Mouse (Mus musculus) lung, postnatal 25 days (tissue): ENCODE measurements at regions not wholly inside any gene's neighbourhood (a gene's known extent, or its start where the extent isn't known, plus 50 kb on each side); places are given as distances from the start of the nearest gene placed in this dataset.

Source experiments
- DNase-seq: peaks from one replicate; pipeline ENCODE4 v3.0.0; 2022; ENCODE audit warnings: low spot score

DNA sequence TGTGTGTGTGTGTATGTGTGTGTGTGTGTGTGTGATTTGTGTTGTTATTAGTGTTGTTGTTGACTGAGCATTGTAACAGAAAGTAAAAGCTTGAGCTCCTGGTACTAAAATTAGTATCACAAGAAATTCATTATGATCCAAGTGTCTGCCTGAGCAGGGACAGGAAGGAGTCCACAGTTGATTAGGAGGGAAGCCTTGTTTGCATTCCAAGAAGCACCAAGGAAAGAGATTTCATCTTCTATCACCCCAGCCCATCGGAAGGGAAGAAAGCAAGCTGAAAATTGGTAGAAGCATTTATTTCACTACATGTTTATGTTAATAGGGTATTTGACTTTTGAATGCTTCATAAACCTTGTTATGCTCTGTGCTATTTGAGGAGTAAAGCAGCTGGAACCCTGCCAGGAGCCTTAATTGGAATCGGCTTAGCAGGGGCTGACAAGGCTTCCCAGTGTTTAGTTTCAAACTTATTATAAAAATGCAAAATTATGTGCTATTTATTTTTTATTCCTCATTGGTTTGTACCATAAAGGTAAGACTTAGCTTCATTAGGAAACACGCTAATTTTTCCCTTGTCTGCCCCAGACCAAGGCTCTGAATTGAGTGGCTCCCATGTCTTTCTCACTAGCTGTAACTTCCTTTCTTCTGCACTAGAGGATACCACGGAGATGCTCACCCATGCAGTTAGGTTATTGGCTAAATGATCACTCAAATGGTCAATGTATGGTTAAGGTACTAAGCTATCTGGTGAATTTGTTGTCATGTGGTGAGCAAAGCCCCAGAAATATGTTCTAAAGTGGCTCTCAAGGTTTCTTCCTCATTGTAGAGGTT lies 318.6 kb downstream of the Serpinb8 start:
- no peak for DNase-seq

DNA sequence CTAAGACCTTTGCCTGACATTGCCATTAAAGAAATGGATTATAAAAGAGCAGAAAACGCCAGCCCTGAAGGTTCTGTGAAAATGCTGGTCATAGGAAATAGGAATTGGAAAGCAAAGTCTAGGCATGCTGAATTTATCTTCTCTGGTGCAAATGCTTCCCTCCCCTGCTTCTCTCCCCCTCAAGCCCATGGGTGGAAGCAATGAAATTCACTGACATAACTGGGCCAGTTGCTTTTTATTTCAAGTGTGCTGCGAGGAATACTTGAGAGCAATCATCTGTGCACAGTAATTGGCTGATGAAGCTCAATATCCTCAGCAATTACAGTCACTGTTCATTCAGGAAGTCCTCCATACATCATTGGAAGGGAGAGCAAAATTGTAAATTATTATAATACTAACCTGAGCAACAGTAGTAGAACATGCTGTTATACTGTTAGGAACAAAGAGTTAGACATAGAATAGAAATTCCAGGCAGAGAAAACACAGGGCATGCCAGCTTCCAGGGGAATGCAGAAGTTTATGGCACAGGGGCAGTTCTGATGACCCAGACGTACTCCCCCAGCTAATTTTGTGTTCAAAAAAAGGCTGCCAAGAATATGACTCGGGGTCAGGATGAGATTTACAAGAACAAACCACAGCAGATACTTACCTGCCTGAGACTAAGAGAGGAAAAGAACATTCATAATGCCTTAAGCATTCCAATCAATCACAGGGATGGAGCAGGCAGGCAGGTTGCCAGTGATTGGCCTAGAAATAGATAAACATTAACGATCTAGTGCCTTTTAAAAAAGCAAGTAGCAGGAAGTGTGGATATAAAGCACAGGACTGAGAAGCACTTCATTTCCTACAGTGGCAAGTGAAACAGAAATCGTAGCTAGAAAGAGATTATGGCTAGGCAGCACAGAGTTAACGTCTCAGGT lies 325.1 kb downstream of the Serpinb8 start:
- no peak for DNase-seq

DNA sequence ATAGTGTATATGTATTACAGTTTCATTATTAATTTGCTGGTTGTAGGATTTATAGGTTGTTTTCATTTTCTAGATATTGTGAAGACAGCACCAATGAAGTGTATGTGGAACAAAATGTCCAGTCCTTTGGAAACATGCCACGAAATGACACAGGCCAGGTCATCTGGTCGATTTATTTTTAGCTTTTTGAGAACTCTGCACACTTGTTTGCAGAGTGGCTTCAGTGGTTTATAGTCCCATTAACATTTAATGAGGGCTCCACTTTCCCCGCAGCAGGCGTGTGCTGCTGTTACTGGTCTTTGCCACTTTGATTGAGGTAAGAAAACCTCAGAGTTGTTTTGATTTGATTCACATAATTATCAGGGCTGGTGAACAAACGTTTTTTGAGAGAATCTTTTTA lies 327.2 kb downstream of the Serpinb8 start:
- DNase-seq = no peak

DNA sequence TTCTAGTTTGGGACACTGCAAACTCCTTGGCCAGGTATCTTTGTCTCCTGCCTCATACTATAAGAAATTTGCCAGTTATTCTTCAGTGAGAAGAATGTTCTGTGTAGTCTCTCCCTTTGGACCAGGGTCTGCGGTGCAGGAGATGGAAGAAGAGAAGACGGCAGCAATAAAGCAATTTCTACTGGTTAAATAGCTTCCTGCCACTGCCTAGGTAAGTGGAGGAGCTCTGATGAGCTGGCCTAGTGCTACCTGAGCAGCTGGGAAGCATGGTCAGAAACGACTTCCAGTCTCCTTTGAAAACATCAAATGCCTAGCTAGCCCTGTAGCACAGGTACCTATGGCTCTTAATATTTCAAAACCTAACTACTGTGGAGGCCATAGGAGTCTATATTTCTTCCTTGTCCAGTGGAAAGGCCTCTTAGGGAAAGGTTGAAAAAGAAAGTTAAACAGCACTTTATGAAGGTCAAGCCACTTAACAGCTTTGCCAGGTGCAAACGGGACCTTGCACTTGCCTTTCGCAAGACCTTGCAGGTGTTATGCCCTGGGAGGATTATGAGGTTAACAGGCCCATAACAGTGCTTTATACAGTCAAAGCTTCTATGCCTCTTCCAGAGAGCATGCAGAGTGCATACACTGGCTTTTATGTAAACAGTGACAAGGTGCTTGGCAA lies 351.9 kb downstream of the Serpinb8 start:
- peak; percentile 63 for DNase-seq

DNA sequence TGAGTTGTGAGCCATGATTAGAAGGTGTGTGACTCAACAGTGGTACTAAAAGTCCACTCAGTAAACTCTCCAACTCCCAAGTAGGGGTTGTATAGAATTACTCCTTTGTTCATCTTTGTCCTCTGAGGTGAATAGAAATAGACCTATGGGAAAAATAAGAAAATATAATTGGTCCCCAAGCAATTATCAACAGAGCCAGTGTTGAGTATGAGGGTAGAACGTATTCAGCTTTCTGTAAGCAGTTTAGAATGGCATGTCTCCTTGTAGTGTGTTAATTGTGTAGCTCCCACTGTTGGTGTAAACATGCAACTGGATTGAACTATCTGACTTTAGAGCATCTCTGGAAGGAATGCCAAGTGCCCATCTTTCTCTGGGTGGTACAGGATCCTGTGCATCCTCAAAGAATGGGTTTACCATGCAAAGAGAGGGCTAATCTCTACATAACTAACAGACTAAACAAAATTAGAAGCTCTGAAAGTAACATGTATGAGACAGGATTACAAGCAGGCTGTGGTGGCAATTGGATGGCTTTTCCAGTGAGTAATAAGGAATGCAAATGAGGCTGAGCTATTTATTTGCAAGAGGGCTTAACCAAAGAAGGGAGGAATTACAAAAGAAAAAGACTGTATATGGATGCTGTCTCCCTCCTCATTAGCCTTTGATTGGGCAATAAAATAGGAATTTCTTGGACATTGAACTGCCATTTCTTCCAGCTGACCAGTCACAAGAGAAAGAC lies 356.6 kb downstream of the Serpinb8 start:
- DNase-seq = no peak

DNA sequence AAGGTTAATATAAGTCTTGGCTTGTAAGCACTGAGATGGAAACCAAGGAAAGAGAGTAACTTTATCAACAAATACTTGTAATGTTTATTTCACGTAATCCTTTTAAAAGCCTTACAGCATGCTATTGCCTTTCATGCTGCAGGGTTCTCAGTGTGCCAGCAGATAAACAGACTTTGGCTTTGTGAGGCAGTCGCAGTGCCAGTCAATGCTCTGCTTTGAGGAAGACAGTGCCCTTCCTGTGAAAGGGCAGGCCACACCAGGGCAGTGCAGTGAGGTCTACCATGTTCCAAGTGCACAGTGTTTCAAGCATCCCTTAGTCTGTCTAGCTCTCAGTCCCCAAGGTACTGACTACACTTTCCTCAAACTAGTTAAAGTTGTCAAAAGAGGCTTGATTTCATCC lies 360.6 kb downstream of the Serpinb8 start:
- DNase-seq = no peak

DNA sequence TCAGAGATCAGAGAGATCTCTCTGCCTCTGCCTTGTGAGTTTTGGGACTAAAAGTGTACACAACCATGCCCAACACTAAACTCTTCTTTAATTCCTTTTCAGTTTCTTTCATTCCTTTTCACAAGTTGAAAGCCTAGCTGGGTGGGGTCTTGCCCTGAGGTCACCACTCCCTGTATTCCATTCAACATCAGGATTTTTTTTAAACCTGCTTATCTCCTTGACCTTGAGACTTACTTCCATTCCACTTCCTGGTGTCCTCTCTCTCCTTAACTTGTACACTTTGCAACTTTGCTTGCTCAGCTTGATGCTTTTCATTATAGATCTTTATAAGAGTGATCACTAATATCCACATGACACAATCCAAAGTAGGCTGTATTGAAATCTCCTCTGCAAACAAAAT lies 371.2 kb downstream of the Serpinb8 start:
- no peak for DNase-seq

DNA sequence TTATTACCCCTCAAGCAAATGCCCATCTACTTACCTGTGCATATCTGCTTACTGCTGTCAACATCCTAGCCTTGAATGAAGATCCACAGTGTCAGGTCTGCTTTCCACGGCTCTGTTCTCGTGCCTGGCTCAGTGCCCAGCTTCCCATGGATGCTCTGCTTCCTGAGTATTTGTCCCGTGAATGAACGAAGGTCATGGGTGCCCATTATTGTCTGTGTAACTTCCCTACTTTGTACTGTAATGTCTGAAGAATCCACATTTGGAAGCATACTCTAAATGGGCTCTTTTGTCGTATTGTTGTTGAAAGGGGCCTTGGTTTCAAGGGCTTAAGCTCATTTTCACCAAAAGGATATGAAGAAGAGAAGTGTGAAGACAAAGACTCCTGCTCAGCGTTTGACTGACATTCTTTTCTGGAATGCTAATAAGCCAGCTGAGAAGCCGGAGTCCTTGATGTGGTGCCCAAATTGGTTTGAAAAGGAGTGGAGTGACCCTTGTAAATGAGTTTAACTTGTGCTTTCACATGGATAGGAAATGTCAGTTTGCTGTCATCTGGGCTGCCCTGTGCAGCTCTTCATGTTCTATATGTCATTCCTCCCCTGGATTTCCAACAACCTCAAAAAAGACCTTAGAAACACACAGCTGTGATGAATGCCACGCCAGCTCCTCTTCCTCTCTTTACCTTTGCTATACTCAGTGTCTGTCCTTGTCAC lies 386.0 kb downstream of the Serpinb8 start:
- DNase-seq = no peak

DNA sequence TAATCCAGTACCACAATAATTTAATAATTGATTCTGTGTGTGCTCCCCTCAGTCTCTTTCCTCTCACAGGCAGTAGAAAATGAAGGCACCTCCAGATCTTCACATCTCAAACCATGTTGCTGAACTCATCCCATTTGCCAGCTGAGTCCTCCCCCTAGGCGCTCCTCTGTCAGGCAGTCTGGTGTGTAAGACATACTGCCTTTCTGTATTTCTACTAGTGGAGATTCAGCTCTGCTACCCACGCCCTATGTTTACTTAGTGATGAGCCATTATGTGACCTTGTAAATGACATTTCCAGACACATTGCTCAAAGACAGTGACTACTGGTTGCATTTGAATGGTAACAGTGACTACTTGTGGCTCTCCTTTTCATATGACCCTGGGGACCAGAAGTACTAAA lies 387.9 kb downstream of the Serpinb8 start:
- no peak for DNase-seq

DNA sequence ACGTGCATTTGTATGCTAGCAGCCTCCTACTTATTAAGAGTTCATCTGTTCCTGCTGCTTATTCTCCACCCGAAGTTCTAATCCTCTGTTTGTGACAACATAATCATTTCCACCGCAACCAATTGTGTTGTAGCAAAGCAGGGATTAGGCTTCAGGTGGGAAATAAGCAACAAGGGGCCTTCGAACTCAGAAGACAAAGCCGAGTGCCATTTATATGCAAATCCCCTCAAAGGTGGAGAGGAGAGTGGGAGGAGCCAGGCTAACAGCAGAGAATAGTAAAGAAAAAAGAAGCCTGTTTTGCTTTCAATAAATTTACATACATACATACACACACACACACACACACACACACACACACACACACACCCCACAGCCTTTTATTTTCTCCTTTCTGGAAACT lies 388.6 kb downstream of the Serpinb8 start:
- no peak for DNase-seq

DNA sequence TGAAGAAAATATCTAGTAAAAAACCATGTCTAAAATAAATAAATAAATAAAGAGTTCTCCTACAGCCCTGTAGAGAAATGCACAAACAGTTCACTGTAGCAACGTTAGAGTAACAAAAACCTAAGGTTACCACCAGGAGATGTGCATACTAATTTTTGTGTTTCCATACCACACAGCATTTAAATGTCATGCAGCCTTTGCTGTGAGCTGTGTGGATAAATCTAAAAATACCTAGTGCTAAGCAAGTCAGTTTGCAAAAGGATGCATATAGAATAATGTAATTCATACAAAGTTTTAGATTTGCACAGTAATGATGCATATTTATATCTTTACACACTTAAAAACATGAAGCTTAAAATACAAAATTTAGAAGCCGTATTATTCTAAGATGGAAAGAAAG lies 395.8 kb downstream of the Serpinb8 start:
- DNase-seq = no peak

DNA sequence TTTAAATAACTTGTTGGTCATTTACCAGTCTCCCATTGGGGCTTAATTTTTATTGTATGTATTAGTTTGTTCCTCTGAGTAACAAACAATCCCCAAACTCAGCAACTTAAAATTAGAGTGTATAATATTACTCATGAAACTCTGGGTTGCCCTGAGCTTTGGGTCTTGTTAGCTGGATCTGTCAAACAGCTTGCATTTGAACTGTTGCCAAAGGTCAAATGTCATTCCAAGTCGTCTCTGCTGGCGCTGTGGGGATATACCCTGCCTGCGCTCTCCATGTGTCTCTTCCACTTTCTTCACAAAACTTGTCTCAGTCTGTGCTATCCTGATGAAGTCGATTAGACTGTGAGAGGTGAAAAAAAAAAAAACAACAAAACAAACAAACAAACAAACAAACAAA lies 398.3 kb downstream of the Serpinb8 start:
- no peak for DNase-seq

DNA sequence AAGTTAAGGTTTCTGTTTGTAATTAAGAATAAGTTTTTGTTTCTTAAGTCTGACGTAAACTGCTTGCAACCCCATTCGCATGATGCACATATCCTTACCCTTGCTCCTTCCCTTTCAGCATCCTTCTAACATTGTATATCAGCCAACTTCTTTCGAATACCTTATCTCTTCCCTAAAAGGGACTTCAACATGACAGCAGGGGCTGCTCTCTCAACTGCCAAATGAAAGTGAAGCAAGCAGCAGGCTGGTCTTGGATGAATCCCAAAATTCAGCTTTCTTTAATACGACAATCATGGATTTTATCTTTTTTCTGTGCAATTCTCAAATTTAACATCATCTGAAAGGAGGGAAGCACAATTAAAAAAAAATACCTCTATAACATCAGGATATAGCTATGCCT lies 403.2 kb downstream of the Serpinb8 start:
- DNase-seq = no peak

DNA sequence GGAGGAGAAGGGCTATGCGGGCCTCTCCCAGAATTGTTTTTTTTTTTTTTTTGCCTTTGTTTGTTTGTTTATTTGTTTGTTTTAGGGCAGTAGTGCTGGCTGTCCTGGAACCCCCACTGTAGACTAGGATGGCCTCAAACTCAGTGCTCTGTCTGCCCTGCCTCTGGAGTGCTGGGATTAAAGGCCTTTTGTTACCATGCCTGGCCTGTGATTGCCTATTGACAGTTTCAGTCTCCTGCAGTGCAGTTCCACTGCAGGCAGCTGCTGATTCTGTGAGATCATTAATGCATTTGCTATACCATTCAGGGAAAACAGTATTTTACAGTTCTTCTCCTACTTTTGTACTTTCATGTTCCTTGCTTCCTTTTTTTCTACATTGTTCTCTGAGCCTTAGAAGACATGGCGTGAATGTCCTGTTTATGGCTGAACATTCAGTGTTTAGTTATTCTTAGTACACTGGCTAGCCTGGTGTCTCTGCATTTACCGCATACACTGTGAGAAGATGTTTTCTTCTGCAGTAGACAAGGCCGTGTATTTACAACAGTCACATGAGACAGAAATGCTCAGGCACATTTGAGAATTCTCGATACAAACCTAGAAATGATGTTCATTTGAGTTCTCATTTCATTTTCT lies 434.0 kb downstream of the Serpinb8 start:
- no peak for DNase-seq

DNA sequence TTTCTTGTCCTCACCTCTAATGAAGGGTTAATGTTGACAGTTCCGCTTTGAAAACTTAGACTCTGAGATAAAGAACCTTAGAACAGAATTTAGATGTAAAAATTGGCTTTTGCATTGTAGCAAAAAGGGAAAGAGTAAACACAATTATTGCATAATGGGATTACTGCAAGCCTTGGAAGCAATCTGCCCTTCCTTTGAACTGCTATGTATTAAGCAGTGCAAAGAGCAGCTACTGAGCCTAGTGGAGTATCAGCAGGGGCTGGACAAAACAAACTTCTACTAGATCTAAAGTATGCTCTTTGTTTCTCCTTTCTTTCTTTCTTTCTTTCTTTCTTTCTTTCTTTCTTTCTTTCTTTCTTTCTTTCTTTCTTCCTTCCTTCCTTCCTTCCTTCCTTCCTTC lies 434.9 kb downstream of the Serpinb8 start:
- DNase-seq = no peak

DNA sequence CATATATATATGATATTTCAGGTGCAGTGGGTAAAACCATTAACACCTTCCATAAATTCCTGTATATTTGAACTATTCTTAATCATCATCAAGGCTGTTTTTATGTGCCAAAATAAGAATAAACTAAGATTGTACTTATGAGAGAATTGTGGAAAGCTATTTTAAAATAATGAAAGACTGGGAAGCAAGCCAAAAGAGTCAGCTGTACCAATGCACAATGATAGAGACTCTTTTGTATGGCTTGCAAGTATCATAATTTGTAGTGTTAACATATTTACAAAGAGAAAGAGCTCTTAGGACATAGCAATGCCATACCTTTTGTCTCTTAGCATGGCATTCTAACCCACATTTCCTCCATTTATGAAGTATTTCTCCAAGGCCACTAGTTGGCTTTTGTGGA lies 436.7 kb downstream of the Serpinb8 start:
- no peak for DNase-seq

DNA sequence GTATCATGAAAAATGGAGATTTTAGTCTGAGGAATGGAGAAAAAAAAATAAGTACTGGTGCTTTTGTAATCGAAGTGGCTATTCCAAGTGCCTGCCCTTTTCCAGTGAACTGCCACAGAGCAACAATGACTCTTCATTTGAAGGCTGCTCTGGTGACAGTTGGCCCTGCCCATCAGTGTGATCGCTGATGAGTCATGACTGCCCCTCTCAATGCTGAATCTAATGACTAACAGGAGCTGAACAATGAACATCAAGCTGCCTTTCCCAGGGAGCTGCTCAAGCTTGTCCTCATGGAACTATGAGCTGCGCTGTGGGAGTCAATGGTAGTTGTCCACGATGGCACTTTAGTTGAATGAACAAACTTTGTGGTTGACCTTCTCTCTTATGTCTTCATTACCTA lies 456.4 kb downstream of the Serpinb8 start:
- no peak for DNase-seq

DNA sequence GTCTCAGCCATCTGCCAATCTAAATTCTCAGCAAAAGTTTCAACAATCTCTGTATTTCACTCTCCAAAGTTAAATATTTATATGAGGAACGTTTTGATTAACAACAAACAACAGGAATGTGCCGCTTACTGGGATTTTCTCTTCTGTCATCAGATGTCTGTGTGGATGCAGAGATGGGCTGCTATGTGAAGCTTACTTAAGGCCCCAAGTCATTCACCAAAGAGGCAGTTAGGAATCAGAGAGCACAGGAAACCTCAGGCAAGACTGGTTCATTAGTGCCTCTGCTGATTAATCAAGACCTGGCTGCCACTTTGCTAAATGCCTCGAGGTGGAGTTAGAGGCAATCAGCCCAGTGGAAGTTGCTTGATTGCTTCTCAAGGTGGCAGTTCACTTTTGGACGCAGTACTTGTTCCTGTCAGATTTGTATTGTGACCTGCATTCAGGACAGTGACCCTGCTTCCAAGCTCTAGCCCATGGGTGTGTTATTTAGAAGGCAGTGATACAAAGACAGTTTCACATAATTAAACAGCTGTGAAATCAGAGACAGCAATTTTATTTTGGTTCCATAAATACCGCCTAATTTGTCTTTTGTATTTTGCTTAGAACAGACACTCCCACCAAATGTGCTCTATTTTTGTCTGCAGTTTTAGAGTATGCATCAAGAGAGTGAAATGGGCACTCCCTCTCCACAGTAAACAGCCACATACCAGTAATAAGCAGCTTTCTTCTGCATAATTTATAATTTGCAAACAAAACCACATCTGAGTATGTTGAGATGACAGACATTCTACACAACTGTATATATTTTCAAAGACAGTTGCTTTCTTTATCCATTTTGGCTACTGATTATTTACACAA lies 457.3 kb downstream of the Serpinb8 start:
- no peak for DNase-seq

DNA sequence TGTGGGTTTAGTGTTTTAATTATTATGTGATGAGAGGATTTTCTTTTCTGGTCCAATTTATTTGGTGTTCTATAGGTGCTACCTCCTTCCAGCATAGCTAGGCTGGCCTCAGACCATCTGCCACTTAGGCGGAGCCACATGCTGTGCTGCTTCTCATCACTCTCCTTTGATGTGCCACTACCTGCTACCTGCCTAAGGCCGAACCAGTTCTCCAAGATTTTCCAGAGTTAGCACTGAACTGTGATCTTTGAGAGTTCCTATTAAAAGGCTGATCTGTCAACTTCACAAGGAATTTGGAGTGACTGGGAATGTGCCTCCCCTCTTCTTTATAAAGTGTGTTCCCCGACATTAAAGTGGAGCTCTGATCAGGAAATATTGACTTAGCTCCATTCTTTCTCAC lies 504.8 kb downstream of the Serpinb8 start:
- no peak for DNase-seq

DNA sequence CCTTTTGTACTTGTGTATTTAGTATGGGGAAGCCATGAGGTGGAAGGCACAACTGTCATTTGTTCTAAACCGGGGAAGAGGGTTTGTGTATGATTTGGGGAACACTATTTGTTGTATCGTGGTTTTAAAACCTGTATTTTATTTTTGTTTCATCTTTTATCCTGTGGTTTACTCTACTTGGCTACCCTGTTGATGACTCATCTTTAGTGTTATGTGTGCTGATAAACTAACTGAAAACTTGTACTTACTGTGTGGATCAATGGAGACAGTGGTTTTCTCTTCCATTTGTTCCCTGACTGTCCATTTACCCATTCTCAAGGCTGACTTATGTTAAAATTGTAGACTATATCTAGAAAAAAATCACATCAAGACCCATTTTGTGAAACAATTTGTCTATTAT lies 512.8 kb downstream of the Serpinb8 start:
- no peak for DNase-seq
